Mouse (Mus musculus): Measurements from ENCODE around the gene Spata5. TPM values are rescaled to one million over a fixed set of nuclear protein-coding genes. Genes with fewer than 3 reads are reported as not detected.

Spata5 gene
- polyA plus RNA-seq, 1 experiment from 2014 or later, result 44.6 TPM

DNA sequence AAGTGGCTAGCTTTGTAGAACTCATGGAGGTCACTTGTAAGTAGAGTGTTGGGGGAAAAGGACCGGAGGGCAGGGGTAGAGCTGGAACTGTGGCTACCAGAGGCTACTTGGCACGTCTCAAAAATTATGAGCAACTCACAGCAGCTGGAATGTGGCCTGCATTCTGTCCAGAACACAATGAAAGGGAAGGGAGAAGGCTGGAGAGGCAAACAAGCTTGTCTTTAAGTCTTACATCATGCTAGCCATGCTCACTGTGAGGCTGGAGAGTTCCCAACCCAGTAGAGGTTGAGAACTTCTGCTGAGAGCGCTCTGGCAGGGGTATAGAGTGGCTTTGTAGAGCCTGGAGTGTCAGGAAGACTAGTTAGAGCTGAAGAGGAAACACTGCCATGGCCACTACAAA is 22.1 kb upstream of the Spata5 start:
- Histone ChIP-seq H3K9ac (no peak overlapping the region), H3K36me3 (no peaks in the 10 kb centered on the region), H3K4me3 (no peak overlapping the region), H3K9me3 (no peaks in the 10 kb centered on the region), H3K4me2 (replicated peaks) (no peak overlapping the region), H3K4me1 (peaks cover 17% of the 10 kb centered on the region), H3K27me3 (no peaks in the 10 kb centered on the region), H3K27ac (no peak overlapping the region)
- 73% methylated on average over 3 of the region's 3 CpGs for WGBS
- ATAC-seq (ENCODE audit: low FRiP score, low read depth), result no peak

DNA sequence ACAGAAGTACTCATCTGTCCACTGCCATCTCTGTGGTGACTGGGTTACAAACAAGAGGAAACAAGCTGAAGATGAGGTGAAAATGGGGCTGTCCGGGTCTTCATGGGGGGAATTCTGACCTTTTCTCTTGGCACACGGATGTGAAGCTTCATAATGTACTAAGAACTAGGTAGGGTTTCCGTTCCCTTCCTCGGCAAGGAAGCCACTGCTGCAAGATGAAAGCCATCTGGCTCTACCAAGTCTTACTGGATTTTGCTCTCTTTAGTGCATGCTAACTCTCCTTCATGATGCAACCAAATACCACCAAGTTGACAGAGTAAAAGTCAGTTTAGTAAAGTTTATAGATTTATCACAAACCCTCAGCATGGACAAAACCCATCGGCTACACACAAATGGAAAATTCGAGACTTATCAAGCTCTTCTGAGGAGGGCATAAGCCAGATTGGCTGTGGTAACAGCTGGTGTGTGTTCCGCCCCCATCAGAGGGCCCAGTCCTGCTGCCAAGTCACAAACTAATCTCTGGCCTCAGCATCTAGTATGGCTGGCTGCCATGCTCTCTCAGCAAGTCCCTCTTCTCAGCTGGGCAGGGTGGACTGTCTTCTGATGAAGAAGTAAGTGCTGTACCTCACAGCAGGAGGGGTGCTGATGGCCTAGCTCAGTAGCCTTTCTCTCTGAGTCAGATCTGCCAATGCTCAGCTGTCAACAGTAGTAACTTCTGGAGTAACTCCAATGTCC is 20.9 kb upstream of the Spata5 start:
- Histone ChIP-seq H3K36me3 (no peaks in the 10 kb centered on the region), H3K4me1 (peaks cover 28% of the 10 kb centered on the region), H3K27ac (no peak overlapping the region), H3K27me3 (no peaks in the 10 kb centered on the region), H3K4me2 (replicated peaks) (no peak overlapping the region), H3K9ac (no peak overlapping the region), H3K9me3 (no peaks in the 10 kb centered on the region), H3K4me3 (no peak overlapping the region)
- no peak for ATAC-seq (ENCODE audit: low FRiP score, low read depth)
- 80% methylated on average over 7 of the region's 7 CpGs for WGBS

DNA sequence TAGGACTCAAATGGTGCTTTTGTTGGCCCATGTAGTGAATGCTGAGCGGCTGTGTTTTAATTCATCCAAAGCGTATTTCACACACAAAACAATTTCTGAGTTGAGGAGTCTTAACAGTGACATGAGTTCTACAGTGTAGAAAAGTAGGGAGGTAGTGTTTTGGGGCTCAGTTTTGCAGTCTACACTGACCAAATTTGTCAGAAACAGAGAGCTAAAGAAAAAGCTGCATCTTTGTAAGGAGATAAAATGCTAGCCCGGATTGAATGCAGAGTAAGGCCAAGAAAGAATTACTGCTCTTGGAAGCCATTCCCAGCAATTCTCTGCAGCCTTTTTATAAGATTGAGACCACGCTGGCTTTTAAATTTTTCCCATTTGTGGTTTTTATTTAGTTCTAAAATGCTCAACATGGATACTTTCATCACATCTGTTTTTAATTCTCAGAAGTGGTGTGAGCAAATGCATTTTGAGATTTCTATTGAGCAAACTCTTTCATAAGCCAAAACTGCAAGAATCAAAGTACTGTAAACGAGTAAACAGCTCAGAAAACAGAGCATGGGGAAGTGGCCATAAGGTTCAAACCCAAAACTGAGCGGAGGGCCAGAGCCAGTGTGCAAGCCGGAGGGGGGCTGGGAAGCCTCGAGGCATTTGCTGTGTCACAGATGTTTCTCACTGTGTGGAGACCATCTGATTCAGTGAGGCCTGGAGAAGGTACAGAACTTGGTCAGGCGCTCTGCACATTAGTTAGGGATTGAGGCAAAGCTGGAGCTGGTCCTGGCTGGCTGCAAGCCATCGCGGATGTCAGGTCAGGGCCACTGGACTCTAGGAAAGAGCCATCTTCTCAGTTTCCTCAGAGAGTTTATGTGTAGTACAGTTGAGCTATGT is 17.7 kb upstream of the Spata5 start:
- Histone ChIP-seq H3K36me3 (peaks cover 5% of the 10 kb centered on the region; the same call in 1 of the 2 replicates), H3K4me2 (replicated peaks) (peak overlapping the region; percentile 34), H3K4me1 (peaks cover 28% of the 10 kb centered on the region), H3K4me3 (no peak overlapping the region), H3K9ac (no peak overlapping the region), H3K9me3 (no peaks in the 10 kb centered on the region), H3K27ac (peak overlapping the region; percentile 94), H3K27me3 (no peaks in the 10 kb centered on the region)
- 30% methylated on average over 11 of the region's 11 CpGs for WGBS
- ATAC-seq (ENCODE audit: low FRiP score, low read depth), result peak; percentile 89

DNA sequence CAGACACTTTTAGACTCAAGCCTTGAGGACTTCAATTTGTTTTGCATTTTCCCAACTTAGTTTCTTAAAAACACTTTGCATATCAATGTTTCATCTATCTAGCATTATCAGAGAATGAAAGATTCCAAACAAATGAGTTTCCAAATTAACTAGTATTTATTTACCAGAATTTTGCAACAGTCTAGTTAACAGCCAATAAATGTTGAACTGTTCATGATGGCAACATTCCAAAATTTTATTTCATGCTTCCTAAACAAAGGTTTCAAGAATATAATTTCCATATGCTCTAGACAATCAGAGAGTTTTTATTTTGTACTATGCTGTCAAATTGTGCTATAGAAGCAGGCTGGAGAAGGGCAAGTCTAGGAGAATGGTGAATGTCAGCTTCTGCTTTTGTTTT is 12.1 kb upstream of the Spata5 start:
- Histone ChIP-seq H3K4me3 (no peak overlapping the region), H3K36me3 (peaks cover 5% of the 10 kb centered on the region; the same call in 1 of the 2 replicates), H3K27me3 (no peaks in the 10 kb centered on the region), H3K9me3 (no peaks in the 10 kb centered on the region), H3K27ac (0 out of 2 replicates have a peak overlapping the region, but pooled peaks have one; percentile 15), H3K4me1 (peaks cover 15% of the 10 kb centered on the region), H3K9ac (no peak overlapping the region), H3K4me2 (replicated peaks) (no peak overlapping the region)
- no peak for ATAC-seq (ENCODE audit: low FRiP score, low read depth)

DNA sequence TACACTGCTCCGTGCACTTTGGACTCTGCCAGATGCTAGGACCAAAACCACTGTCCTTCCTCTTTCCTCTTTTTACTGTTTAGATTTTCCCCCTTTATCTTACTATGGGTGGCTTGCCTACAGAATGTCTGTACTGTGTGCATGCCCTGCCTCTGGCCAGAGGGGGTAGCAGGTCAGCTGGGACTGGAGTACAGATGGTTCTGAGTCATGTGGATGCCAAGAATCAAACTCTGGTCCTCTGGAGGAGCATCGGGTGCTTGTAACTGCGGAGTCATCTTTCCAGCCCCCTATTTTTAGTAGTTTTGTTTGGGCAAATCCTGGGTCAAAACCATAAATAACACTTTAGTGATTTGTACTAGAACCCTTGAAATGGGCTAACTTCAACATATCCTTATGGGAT is 6.2 kb upstream of the Spata5 start:
- Histone ChIP-seq H3K4me3 (no peak overlapping the region), H3K9ac (no peak overlapping the region), H3K4me1 (peaks cover 2% of the 10 kb centered on the region; the same call in 1 of the 2 replicates), H3K27ac (no peak overlapping the region), H3K27me3 (no peaks in the 10 kb centered on the region), H3K4me2 (replicated peaks) (no peak overlapping the region), H3K36me3 (no peaks in the 10 kb centered on the region), H3K9me3 (no peaks in the 10 kb centered on the region)
- WGBS, result 82% methylated on average over 3 of the region's 3 CpGs
- no peak for ATAC-seq (ENCODE audit: low FRiP score, low read depth)

DNA sequence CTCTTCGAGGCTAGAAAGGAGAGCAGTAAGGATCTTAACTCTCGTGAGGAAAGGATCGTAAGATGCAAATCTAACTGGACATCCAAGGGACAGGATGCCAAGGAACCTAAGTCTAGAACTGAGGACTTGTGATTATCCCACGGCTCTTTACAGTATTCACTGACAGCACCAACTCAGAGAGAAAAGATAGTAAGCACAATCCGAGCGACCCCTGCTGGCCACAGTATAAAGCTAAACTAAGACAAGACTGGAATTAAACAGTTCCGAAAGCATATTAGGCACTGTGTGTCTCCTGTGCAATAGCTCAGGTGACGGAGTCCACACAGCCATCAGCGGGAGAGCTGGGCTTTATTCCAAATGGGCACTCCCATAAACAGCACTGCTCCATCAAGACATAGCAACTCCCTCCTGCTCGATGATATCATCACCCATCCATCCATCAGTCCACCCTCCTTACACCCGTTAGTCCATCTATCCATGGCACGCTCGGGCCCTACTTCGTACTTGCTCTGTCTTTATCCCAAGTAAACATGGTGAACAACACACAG is 5.2 kb upstream of the Spata5 start:
- Histone ChIP-seq H3K4me3 (no peak overlapping the region), H3K9me3 (no peaks in the 10 kb centered on the region), H3K4me1 (peaks cover 7% of the 10 kb centered on the region), H3K4me2 (replicated peaks) (no peak overlapping the region), H3K36me3 (no peaks in the 10 kb centered on the region), H3K27ac (no peak overlapping the region), H3K9ac (no peak overlapping the region), H3K27me3 (no peaks in the 10 kb centered on the region)
- WGBS, result 53% methylated on average over 14 of the region's 14 CpGs
- ATAC-seq (ENCODE audit: low FRiP score, low read depth), result peak; percentile 16; the same call in 1 of the 2 replicates

DNA sequence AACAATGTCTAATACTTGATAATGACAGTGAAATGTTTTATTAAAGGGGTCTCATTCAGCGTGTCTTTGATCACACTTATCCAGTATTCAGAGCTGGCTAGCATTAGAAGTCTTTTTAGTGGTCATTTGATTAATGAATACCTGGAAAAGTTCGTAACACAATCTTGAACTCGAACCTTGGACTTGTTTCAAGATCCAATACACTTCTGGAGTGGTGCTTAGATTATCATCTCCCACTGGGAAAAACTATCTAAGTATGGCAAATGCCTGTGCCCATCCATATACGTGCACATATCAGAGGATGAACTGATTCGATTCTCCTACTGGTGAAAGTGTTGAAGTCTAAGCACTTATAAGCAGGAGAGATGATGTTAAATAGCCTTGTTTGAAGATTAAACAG is 1.4 kb upstream of the Spata5 start:
- 81% methylated on average over 5 of the region's 5 CpGs for WGBS
- peak overlapping the region; percentile 82 for H3K4me2 ChIP-seq (replicated peaks)

DNA sequence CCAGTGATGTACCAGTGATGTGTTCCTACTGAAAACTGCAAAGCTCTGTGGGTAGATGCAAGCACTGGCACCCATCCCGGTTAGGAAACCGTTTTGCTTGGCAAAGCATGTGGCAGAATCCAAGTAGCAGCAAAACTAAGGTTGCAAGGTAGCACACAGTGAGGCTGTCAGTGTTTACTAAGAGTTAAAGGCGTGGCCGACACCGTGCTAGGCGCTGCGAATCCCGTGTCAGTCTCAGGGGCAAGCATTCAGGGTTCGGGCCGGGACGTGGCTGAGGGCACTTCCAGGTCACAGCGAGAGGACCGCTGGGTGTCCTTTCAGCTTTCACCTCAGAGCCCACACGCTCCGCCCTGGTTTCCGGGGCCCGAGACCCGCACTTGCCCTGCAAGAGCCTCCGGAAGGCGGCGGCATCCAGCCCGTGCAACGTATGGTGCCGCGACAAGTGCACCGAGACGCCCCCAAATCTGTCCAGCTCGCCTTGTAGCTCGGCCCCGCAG is 687 bp upstream of the Spata5 start:
- H3K4me3 ChIP-seq, result peak overlapping the region; percentile 77
- peaks cover 17% of the 10 kb centered on the region for H3K4me1 ChIP-seq
- H3K27me3 ChIP-seq, result no peaks in the 10 kb centered on the region
- H3K36me3 ChIP-seq, result no peaks in the 10 kb centered on the region
- no peak; the same call in 1 of the 2 replicates for ATAC-seq (ENCODE audit: low FRiP score, low read depth)
- under 1% methylated on average over 30 of the region's 30 CpGs for WGBS
- H3K9ac ChIP-seq, result peak overlapping the region; percentile 85
- H3K27ac ChIP-seq, result peak overlapping the region; percentile 85
- H3K4me2 ChIP-seq (replicated peaks), result peak overlapping the region; percentile 82
- H3K9me3 ChIP-seq, result no peaks in the 10 kb centered on the region

More for the DNA sequence above, 1.4 kb upstream of the Spata5 start:
- H3K9ac ChIP-seq, result peak overlapping the region; percentile 85
- H3K27me3 ChIP-seq, result no peaks in the 10 kb centered on the region
- no peaks in the 10 kb centered on the region for H3K9me3 ChIP-seq
- ATAC-seq (ENCODE audit: low FRiP score, low read depth), result no peak
- H3K4me3 ChIP-seq, result peak overlapping the region; percentile 77
- H3K4me1 ChIP-seq, result peaks cover 17% of the 10 kb centered on the region
- H3K36me3 ChIP-seq, result no peaks in the 10 kb centered on the region
- no peak overlapping the region for H3K27ac ChIP-seq

DNA sequence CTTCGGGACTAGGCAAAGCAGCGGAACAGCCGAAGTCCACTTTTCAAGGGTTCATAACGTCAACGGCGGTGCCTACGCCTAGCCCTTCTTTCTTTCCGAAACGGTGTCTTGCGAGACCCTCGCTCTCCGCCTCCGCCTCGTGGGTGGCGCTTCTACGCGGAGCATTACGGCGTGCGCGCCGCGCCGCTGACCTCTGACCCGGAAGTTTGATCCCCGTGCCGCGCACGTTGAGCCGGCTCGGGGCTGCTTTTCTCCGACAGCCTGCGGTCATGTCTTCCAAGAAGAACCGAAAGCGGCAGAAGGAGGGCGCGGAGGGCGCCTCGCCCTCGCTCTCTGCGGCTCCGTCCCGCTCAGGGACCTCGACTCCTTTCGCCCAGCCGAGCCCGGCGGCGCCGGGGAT is 376 bp downstream of the Spata5 start, which contains the start of gene Nudt6:
Gene Nudt6 (minus strand): TSS at position 140 of the 400 bp plus-strand sequence.
- Histone ChIP-seq H3K9ac (peak within 1 kb of the TSS; percentile 86), H3K27me3 (no peaks in the 10 kb centered on the region), H3K27ac (peak within 1 kb of the TSS; percentile 92), H3K4me2 (replicated peaks) (peak within 1 kb of the TSS; percentile 88), H3K4me1 (peaks cover 17% of the 10 kb centered on the region), H3K36me3 (no peaks in the 10 kb centered on the region), H3K4me3 (peak within 1 kb of the TSS; percentile 92), H3K9me3 (no peaks in the 10 kb centered on the region)
- ATAC-seq (ENCODE audit: low FRiP score, low read depth), result peak; percentile 85
- under 1% methylated on average over 50 of the region's 50 CpGs for WGBS

DNA sequence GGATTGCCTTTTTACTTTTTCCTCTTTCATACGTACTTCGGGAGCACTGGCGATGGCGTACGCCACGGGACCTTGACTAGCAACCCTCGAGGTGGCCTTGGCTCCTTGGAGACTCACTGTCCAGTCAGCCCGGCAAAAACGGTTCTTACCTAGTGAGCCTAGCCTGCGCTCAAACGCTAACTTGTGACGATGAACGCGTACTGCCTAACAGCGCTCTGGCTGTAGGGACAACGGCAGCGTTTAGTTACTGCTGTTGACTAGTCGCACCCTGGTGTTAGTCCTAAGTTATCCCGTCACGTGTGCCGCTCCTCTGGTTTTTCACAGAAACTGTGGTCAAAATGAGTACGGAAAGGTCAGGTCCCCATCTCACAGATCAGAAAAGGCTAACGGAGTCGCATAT is 945 bp downstream of the Spata5 start:
- Histone ChIP-seq H3K9ac (peak overlapping the region; percentile 86), H3K36me3 (0 out of 2 replicates have a peak, but pooled peaks cover 5% of the 10 kb centered on the region), H3K4me1 (peaks cover 17% of the 10 kb centered on the region), H3K4me3 (peak overlapping the region; percentile 92), H3K27ac (peak overlapping the region; percentile 92), H3K4me2 (replicated peaks) (peak overlapping the region; percentile 88), H3K27me3 (no peaks in the 10 kb centered on the region), H3K9me3 (no peaks in the 10 kb centered on the region)
- ATAC-seq (ENCODE audit: low FRiP score, low read depth), result no peak
- WGBS, result under 1% methylated on average over 24 of the region's 24 CpGs

DNA sequence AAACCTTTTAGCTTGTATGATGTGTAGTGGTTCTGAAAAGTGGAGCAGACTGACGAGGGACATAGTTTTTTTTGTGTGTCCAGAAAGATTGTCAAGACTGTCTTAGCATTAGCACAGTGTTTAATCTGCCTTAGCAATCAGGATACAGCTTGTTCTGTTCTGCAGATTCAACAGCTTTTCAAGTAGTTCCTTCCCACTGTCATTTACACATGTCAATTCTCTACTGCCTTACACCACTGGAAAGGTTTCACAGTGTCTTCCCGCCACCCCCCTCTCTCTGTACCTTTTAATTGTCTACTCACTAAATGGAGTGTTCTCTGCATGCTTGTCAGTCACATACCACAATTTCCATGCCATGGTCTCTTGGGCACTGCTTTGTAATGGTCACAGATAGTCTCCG is 1.5 kb downstream of the Spata5 start:
- 0 out of 2 replicates have a peak overlapping the region, but pooled peaks have one; percentile 92 for H3K27ac ChIP-seq
- no peak for ATAC-seq (ENCODE audit: low FRiP score, low read depth)

DNA sequence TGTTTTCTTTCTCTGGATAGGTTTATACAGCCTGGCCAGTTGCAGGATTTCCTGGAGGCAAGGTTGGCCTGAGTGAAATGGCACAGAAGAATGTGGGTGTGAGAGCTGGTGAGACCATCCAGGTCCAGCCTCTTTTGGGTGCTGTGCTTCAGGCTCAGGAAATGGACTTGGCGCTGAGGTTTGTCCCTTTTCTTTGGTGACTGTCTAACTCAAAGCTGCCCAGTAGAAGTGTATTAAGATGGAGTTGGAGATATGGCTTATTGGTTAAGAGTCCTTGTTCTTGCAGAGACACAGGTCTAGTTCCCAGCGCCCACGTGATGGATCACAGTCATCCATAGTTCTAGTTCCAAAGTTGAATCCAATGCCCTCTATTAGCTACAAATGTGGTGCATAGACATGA is 6.4 kb downstream of the Spata5 start:
- WGBS, result 92% methylated on average over 3 of the region's 3 CpGs
- Histone ChIP-seq H3K4me2 (replicated peaks) (no peak overlapping the region), H3K36me3 (peaks cover 28% of the 10 kb centered on the region), H3K9ac (no peak overlapping the region), H3K27me3 (no peaks in the 10 kb centered on the region), H3K27ac (no peak overlapping the region), H3K9me3 (no peaks in the 10 kb centered on the region), H3K4me1 (peaks cover 8% of the 10 kb centered on the region), H3K4me3 (no peak overlapping the region)
- no peak for ATAC-seq (ENCODE audit: low FRiP score, low read depth)

More for the DNA sequence above, 1.5 kb downstream of the Spata5 start:
- H3K4me1 ChIP-seq, result peaks cover 17% of the 10 kb centered on the region
- H3K9ac ChIP-seq, result peak overlapping the region; percentile 86
- H3K36me3 ChIP-seq, result peaks cover 9% of the 10 kb centered on the region
- peak overlapping the region; percentile 92 for H3K4me3 ChIP-seq
- H3K27me3 ChIP-seq, result no peaks in the 10 kb centered on the region
- 13% methylated on average over 3 of the region's 3 CpGs for WGBS
- no peaks in the 10 kb centered on the region for H3K9me3 ChIP-seq
- H3K4me2 ChIP-seq (replicated peaks), result peak overlapping the region; percentile 88
